Mouse (Mus musculus): ENCODE measurements at regions not wholly inside any gene's neighbourhood (a gene's known extent, or its start where the extent isn't known, plus 50 kb on each side); places are given as distances from the start of the nearest gene placed in this dataset.

- no peak for DNase-seq (ENCODE audit: low read depth, low spot score)
Measured at GRCm38 (mm10) chr16:69646156-69646555, 217.4 kb downstream of the Speer2 start.

GRCm38 (mm10) chr16:69607736-69608135, 255.8 kb downstream of the Speer2 start:
- no peak for DNase-seq (ENCODE audit: low read depth, low spot score)

GRCm38 (mm10) chr16:69600978-69601377, 262.6 kb downstream of the Speer2 start:
- no peak for DNase-seq (ENCODE audit: low read depth, low spot score)

GRCm38 (mm10) chr16:69577205-69577604, 286.3 kb downstream of the Speer2 start:
- DNase-seq (ENCODE audit: low read depth, low spot score), result no peak

DNA sequence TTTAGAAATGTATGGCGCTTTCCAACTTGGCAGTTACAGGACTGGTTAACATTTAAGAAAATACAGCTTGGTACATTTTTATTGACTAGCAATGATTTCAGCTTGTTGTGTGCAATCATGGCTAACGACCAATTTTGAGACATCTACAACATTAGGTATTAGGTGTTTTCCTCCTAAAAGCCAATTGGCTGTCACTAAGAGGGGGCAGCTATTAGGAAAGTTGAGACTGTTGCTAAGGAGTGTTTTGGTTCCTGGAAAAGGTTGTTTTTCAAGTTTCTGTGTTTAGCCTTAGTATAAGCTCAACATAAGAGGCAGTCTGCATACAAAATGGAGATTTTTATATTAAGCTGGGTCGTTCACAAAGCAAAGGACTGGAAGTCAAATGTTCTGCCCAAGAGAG, 295.4 kb downstream of the Speer2 start:
- DNase-seq (ENCODE audit: low read depth, low spot score), result no peak

DNA sequence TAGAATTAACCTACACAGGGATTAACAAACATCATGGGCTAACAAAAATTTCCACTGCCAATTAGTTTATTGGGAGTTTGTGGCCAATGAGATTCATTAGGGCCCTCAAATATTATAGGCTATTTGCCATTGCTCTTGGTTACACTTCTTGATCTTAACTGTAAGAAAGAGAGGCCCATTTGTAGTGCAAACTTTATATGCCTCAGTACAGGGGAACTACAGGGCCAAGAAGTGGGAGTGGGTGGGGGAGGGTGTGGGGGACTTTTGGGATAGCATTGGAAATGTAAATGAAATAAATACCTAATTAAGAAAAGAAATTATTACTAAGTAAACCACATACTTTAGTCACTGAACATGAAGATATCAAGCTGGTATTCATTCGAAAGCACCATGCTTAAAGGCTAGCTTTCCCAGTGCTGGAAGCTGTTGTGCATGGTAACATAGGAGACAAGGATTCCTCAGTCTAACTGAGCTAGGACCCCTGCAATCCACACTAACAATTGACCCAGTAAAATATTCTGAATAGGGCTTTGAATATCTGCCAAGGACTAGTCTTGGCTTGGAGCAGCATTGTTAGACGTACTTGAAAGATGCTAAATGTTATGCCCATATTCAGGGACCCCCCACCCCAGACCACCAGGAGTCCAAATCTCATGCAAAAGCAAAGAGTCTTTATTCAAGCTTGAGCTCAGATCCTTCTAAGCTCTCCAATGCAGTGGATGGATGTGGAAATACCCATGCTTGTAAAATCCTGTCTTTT, 295.9 kb downstream of the Speer2 start:
- peak; percentile 36 for DNase-seq (ENCODE audit: low read depth, low spot score)

All from brain, embryonic 18.5 days (tissue).